Mouse (Mus musculus) activated CD4-positive, CD25-positive, alpha-beta regulatory T cell, adult 4 months (primary cell): Measurements from ENCODE around the gene Pramel5. TPM values are rescaled to one million over a fixed set of nuclear protein-coding genes. Genes with fewer than 3 reads are reported as not detected.
"Not testable (repeated sequence)": the region's sequence is repeated elsewhere in the genome, so short reads cannot be mapped to it uniquely, and the experiment has no call there.

Experiments
- ATAC-seq: one replicate; pipeline ENCODE4 v1.8.0; 2017
- polyA plus RNA-seq, 2 experiments: library from polyadenylated mRNA; unstranded; fragments of 100-300 nt; shearing (Covaris generic); gene quantifications; one replicate each; pipeline ENCODE4 v1.2.1; 2017

Gene Pramel5
- polyA plus RNA-seq, result not detected

- ATAC-seq, result not testable (repeated sequence)
These were observed at the start of gene Pramel5 for GRCm38 (mm10) chr4:144280388-144280787. TSS of gene Pramel5 (minus strand) at chr4:144280488.

- ATAC-seq, result not testable (repeated sequence)
These were observed 49.7 kb upstream of the Pramel5 start, which contains the start of gene Gm13128 for GRCm38 (mm10) chr4:144329949-144330348. TSS of gene Gm13128 (plus strand) at chr4:144330249.

- not testable (repeated sequence) for ATAC-seq
These were observed 32.6 kb upstream of the Pramel5 start for GRCm38 (mm10) chr4:144312666-144313460.

- ATAC-seq, result not testable (repeated sequence)
These were observed 19.1 kb upstream of the Pramel5 start for GRCm38 (mm10) chr4:144299414-144299813.

GRCm38 (mm10) chr4:144254768-144255167 lies 25.5 kb downstream of the Pramel5 start:
- ATAC-seq, result not testable (repeated sequence)

Other genes with a start within 250 kb of the Pramel5 start
- gene Pramel4, start 221.4 kb downstream of the Pramel5 start, polyA plus RNA-seq, result under 1 TPM in 1 of 2 experiments, not detected in 1; 0.24 TPM
- gene Gm13102, start 174.0 kb downstream of the Pramel5 start, polyA plus RNA-seq, result not detected
- not detected for gene Oog3, start 117.8 kb downstream of the Pramel5 start, polyA plus RNA-seq
- gene Oog2, start 89.8 kb downstream of the Pramel5 start, polyA plus RNA-seq, result not detected
- gene C87977, start 67.2 kb downstream of the Pramel5 start, polyA plus RNA-seq, result not detected
- gene Gm13128, start 49.8 kb upstream of the Pramel5 start, polyA plus RNA-seq, result not detected
- gene Gm13119, start 77.5 kb upstream of the Pramel5 start, polyA plus RNA-seq, result not detected
- gene Pramef20, start 97.4 kb upstream of the Pramel5 start, polyA plus RNA-seq, result not detected
- not detected for gene Pramef12, start 128.0 kb upstream of the Pramel5 start, polyA plus RNA-seq
- gene 1700012P22Rik, start 158.3 kb upstream of the Pramel5 start, polyA plus RNA-seq, result not detected
- gene Gm9944, start 172.8 kb upstream of the Pramel5 start, polyA plus RNA-seq, result not detected
- not detected for gene Aadacl3, start 183.3 kb upstream of the Pramel5 start, polyA plus RNA-seq
- not detected for gene 9430007A20Rik, start 239.3 kb upstream of the Pramel5 start, polyA plus RNA-seq